Mouse (Mus musculus) megakaryocyte, embryonic 14.5 days (primary cell): ENCODE measurements around the gene Sh3pxd2a. TPM values are rescaled to one million over a fixed set of nuclear protein-coding genes. Genes with fewer than 3 reads are reported as not detected.

ENCODE experiments used
- H3K27me3 ChIP-seq: replicated peaks from 2 replicates; pipeline ENCODE3; 2012; ENCODE audit warnings: inconsistent platforms
- H3K36me3 ChIP-seq: replicated peaks from 2 replicates; pipeline ENCODE3; 2012; ENCODE audit warnings: low read length, inconsistent platforms, mixed read lengths
- H3K4me1 ChIP-seq: 2 replicates; pipeline ENCODE4 v1.6.1; 2012; ENCODE audit warnings: inconsistent platforms
- H3K4me3 ChIP-seq: replicated peaks from 2 replicates; pipeline ENCODE3; 2012; ENCODE audit warnings: moderate library complexity, mild to moderate bottlenecking, inconsistent platforms
- H3K9me3 ChIP-seq: 2 replicates; pipeline ENCODE4 v1.6.1; 2012; ENCODE audit warnings: inconsistent platforms
- FLI1 ChIP-seq: IDR thresholded peaks from 2 replicates; pipeline ENCODE4 v1.6.1; 2012; ENCODE audit warnings: low read length, inconsistent platforms, mixed read lengths
- GATA1 ChIP-seq: IDR thresholded peaks from 3 replicates; pipeline ENCODE4 v1.6.1; 2012; ENCODE audit warnings: mixed read lengths, low read length, inconsistent platforms, borderline replicate concordance
- polyA plus RNA-seq: library from polyadenylated mRNA; stranded (reverse); fragments of >175 nt; gene quantifications from 2 replicates; pipeline ENCODE4 v1.2.3, GENCODE M21; 2012; ENCODE audit warnings: low replicate concordance; ENCODE audit not compliant: insufficient read depth

Sh3pxd2a gene
- polyA plus RNA-seq, 1 experiment, result 0.21 TPM

GRCm38 (mm10) chr19:47385971-47386370, 78.2 kb downstream of the Sh3pxd2a start:
- peaks cover 13% of the 10 kb centered on the region for H3K27me3 ChIP-seq
- H3K4me3 ChIP-seq, result no peak overlapping the region
- no peaks in the 10 kb centered on the region for H3K9me3 ChIP-seq
- H3K4me1 ChIP-seq, result no peaks in the 10 kb centered on the region
- H3K36me3 ChIP-seq, result no peaks in the 10 kb centered on the region
- TF ChIP-seq GATA1 (no peak), FLI1 (no peak)

DNA sequence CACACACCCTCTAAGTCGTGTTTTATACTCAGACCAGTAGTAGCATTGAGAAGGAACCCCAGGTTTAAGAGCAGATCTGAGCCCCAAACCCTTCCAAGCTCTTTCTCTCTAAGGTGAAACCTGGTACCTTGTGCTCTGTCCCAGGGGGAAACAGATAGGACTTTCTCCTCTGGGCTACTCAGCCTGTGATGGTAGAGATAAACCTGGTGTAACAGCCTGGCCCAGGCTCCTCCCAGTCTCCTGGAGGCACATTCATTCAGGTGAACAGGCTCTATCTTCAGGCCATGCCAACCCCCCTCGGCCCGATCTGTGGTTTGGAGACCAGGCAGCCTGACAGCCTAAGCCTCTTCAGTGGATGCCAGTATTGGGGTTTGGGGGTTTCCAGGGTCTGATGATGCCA, 79.6 kb downstream of the Sh3pxd2a start:
- TF ChIP-seq GATA1, result no peak
- no peak for TF ChIP-seq FLI1
- H3K9me3 ChIP-seq, result no peaks in the 10 kb centered on the region
- H3K4me1 ChIP-seq, result no peaks in the 10 kb centered on the region
- no peaks in the 10 kb centered on the region for H3K36me3 ChIP-seq
- H3K27me3 ChIP-seq, result peaks cover 13% of the 10 kb centered on the region
- no peak overlapping the region for H3K4me3 ChIP-seq

DNA sequence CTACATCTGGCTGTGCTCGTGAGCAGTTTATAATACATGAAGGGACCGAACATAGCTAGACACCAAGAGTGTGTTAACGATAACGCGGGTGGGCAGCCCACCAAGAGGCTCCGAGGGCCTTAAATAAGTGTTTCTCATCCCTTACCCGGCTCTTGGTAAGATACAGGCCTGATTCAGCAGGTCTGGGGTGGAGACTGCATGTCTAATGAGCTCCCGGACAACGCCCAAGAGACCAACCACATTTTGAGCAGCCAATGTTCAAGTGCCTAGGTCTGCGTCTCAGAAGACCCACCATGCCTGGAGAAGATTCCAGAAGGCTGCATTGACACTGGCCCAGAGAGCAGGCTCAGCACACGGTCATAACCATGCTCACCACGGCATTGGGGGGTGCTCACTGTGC, 80.2 kb downstream of the Sh3pxd2a start:
- Histone ChIP-seq H3K27me3 (peaks cover 18% of the 10 kb centered on the region), H3K4me1 (no peaks in the 10 kb centered on the region), H3K9me3 (no peaks in the 10 kb centered on the region), H3K4me3 (no peak overlapping the region), H3K36me3 (no peaks in the 10 kb centered on the region)
- TF ChIP-seq GATA1, result no peak
- TF ChIP-seq FLI1, result no peak

DNA sequence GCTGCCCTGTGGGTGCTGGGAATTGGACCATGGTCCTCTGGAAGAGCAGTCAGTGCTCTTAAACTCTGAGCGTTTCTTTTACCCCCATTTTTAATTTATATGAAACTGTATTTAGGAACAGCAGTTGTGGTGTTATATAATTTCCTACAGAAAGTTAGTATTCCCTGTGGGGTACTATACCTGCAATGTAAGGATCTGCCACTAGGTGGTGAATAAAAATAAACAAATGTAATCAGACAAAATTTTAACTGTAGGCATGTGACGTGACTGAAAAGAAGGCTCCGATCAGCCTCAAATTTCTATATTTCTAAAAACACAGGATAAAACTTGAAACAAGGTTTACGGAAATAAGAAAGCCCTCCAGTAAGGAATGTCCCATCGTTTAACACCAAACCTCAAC, 81.9 kb downstream of the Sh3pxd2a start:
- no peaks in the 10 kb centered on the region for H3K36me3 ChIP-seq
- H3K9me3 ChIP-seq, result no peaks in the 10 kb centered on the region
- peaks cover 20% of the 10 kb centered on the region for H3K27me3 ChIP-seq
- no peak overlapping the region for H3K4me3 ChIP-seq
- no peak for TF ChIP-seq GATA1
- no peaks in the 10 kb centered on the region for H3K4me1 ChIP-seq

DNA sequence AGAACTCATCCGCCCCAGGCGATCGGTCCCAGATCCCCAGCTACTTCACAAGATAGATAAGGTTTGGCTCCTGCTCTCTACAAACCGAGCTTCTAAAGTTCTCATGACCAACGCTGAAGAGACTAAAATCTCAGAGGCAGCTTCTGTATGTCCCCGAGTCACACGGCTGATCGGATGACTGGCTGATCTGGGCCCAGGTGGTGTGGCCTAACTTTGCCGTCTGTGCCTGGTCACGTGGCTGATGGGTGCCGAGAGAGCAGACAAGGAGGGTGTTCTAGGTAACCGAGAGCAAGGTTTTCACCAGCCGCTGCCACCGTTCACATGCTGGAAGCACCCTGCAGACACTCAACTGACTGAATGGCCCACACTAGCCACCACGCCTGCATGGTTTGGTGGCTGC, 83.2 kb downstream of the Sh3pxd2a start:
- no peak for TF ChIP-seq GATA1
- TF ChIP-seq FLI1, result no peak
- H3K27me3 ChIP-seq, result peaks cover 14% of the 10 kb centered on the region
- H3K4me3 ChIP-seq, result no peak overlapping the region
- no peaks in the 10 kb centered on the region for H3K9me3 ChIP-seq
- no peaks in the 10 kb centered on the region for H3K36me3 ChIP-seq
- H3K4me1 ChIP-seq, result no peaks in the 10 kb centered on the region

GRCm38 (mm10) chr19:47379141-47379540, 85.1 kb downstream of the Sh3pxd2a start:
- H3K4me1 ChIP-seq, result no peaks in the 10 kb centered on the region
- H3K27me3 ChIP-seq, result peaks cover 14% of the 10 kb centered on the region
- no peaks in the 10 kb centered on the region for H3K9me3 ChIP-seq
- no peak overlapping the region for H3K4me3 ChIP-seq
- TF ChIP-seq FLI1 (no peak), GATA1 (no peak)
- no peaks in the 10 kb centered on the region for H3K36me3 ChIP-seq

DNA sequence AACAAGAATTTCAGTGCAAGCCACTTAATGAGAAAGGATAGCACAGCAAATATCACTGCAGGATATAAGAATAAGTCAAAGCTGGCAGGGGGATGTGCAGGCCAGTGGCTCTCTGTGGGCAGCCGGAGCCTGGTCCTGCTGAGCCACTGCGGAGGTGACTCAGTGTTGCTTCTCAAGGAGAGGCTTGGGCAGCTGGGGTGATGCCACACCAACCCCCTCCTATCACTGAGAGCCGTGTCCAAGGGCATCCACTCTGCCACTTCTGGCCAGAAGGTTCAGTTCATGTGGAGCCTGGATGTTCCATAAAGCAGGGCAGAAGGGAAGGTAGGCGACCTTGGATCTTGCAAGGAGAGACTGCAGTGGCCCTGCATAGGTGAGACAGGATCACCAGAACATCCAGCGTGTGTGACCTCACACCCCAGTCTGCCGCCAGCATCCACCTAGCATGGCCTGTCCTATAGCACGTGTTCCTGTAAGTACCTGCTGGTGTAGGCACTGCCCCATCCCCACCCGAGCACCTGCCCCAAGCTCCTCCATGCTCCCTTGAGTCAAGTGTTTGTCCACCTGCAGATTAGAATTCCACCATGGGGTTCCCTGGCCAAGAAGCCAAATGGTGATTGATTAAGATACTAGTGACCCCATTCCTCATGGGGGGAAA, 89.2 kb downstream of the Sh3pxd2a start:
- Histone ChIP-seq H3K4me3 (no peak overlapping the region), H3K4me1 (no peaks in the 10 kb centered on the region), H3K36me3 (no peaks in the 10 kb centered on the region), H3K9me3 (peaks cover 7% of the 10 kb centered on the region; the same call in 1 of the 2 replicates), H3K27me3 (peaks cover 17% of the 10 kb centered on the region)
- TF ChIP-seq FLI1, result no peak
- TF ChIP-seq GATA1, result no peak

GRCm38 (mm10) chr19:47374440-47374839, 89.8 kb downstream of the Sh3pxd2a start:
- Histone ChIP-seq H3K4me3 (no peak overlapping the region), H3K36me3 (no peaks in the 10 kb centered on the region), H3K27me3 (peaks cover 16% of the 10 kb centered on the region), H3K9me3 (peaks cover 7% of the 10 kb centered on the region; the same call in 1 of the 2 replicates), H3K4me1 (no peaks in the 10 kb centered on the region)
- no peak for TF ChIP-seq GATA1
- no peak for TF ChIP-seq FLI1

- TF ChIP-seq GATA1 (no peak), FLI1 (no peak)
Observed at GRCm38 (mm10) chr19:47372044-47372443, 92.2 kb downstream of the Sh3pxd2a start.

DNA sequence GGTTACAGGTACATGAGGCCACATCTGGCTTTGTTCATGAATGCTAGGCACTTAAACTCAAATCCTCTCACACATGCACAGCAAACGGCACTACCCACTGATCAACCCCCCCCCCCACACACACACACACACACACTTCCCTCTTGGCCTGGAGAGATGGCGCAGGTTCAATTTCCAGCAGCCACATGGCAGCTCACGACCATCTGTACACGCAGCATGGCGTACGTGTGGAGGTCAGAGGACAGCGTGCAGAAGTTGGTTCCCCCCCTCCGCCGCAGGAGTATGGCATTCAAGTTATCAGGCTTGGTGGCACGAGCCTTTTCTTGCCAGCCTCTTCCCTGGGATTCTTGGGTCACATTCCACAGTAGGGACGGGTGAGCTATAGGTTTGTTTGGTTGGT, 92.7 kb downstream of the Sh3pxd2a start:
- no peaks in the 10 kb centered on the region for H3K36me3 ChIP-seq
- H3K27me3 ChIP-seq, result peaks cover 13% of the 10 kb centered on the region
- peaks cover 19% of the 10 kb centered on the region for H3K9me3 ChIP-seq
- peak overlapping the region; percentile 42 for H3K4me3 ChIP-seq
- no peak for TF ChIP-seq GATA1
- H3K4me1 ChIP-seq, result no peaks in the 10 kb centered on the region

More at GRCm38 (mm10) chr19:47372044-47372443, 92.2 kb downstream of the Sh3pxd2a start:
- no peak overlapping the region for H3K4me3 ChIP-seq
- H3K36me3 ChIP-seq, result no peaks in the 10 kb centered on the region
- peaks cover 19% of the 10 kb centered on the region for H3K9me3 ChIP-seq
- no peaks in the 10 kb centered on the region for H3K4me1 ChIP-seq
- peaks cover 10% of the 10 kb centered on the region for H3K27me3 ChIP-seq

DNA sequence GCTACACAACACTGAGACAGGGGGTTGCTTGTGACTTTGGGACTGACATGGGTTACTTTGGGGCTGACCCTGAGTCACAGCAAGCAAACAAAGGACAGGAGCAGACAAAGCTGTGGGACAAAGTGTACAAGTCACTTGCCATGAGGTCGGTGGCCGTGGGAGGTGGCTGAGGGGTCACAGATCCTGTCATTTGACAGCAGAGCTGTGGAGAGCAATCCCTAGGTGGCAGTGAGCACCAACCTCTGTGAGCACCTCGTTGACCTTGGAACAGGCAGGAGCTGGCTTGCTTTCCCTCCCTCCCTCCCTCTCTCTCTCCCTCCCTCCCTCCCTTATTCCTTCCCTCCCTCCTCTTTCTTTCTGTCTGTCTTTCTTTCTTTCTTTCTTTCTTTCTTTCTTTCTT, 95.2 kb downstream of the Sh3pxd2a start:
- TF ChIP-seq FLI1 (no peak), GATA1 (no peak)
- H3K4me3 ChIP-seq, result no peak overlapping the region
- H3K4me1 ChIP-seq, result no peaks in the 10 kb centered on the region

More for the DNA sequence above, 95.2 kb downstream of the Sh3pxd2a start:
- no peaks in the 10 kb centered on the region for H3K36me3 ChIP-seq
- peaks cover 13% of the 10 kb centered on the region for H3K27me3 ChIP-seq
- H3K9me3 ChIP-seq, result peaks cover 19% of the 10 kb centered on the region
